18 mouse cellular contexts compared by ENCODE assay signal in the genomic region with DNA sequence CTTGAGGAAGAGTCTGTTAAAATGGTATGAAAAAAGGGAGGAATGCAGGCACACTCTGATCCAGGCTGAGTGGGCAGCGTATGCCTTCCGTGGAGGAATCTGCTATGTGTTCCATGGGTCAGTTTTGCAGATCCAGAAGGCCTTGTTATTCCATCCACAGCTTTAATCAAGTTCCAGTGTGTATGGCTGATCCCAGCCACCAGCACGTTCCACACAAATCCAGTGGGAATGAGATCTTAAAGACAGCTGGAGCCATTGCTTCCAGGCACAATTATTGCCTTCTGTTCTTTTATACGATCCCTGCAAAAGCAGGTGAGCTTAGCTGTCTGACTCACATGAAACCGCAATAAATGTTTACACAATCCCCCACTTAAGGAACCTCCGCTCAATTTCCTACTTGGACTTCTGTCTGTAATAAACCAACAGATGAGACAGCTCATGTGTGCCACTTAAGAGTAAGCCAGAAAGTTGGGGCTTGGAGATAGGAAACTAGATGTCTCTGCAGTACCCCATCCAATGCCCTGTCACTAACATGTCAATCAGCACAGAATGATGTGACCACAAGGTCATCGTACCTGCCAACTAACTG.
"Had no signal": no experiment of that assay in that cellular context is flagged by ENCODE, and none has a peak within 500 bp of the region (broad histone marks: within the 10 kb centered on the region; RNA-seq: fewer than 3 reads in every experiment).

No protein-coding gene starts in this region.

- H3K4me1 ChIP-seq: liver, embryonic 15.5 days; lung, embryonic 15.5 days; megakaryocyte, embryonic 14.5 days; midbrain, embryonic 10.5 days; midbrain, embryonic 13.5 days had no signal

- DNase-seq: kidney, adult 18-20 months; kidney, postnatal 36 days; left cerebral cortex, postnatal 4 days; lung, adult 18-20 months; lung, postnatal 10 days; lung, postnatal 36 days; thymus, adult 2 months; thymus, postnatal 14 days; thymus, postnatal 4 days had no signal

- H3K27ac ChIP-seq: kidney, postnatal 0 days; liver, embryonic 15.5 days; lung, embryonic 15.5 days; midbrain, embryonic 10.5 days; midbrain, embryonic 13.5 days; stomach, postnatal 0 days had no signal

- H3K36me3 ChIP-seq: liver, embryonic 15.5 days; lung, embryonic 15.5 days; midbrain, embryonic 10.5 days; midbrain, embryonic 13.5 days had no signal

- H3K9ac ChIP-seq: liver, embryonic 15.5 days; lung, embryonic 15.5 days; midbrain, embryonic 13.5 days had no signal

- H3K4me2 ChIP-seq: liver, embryonic 11.5 days; liver, embryonic 15.5 days; lung, embryonic 15.5 days; midbrain, embryonic 13.5 days had no signal

- ATAC-seq: intestine, embryonic 16.5 days; midbrain, embryonic 13.5 days had no signal

- H3K9me3 ChIP-seq: liver, embryonic 15.5 days; lung, embryonic 15.5 days; midbrain, embryonic 10.5 days; midbrain, embryonic 13.5 days had no signal

- H3K4me3 ChIP-seq: liver, embryonic 15.5 days; lung, embryonic 15.5 days; megakaryocyte, embryonic 14.5 days; midbrain, embryonic 10.5 days; midbrain, embryonic 13.5 days had no signal

- H3K27me3 ChIP-seq: liver, embryonic 15.5 days; lung, embryonic 15.5 days; megakaryocyte, embryonic 14.5 days; midbrain, embryonic 13.5 days had no signal
